Mouse (Mus musculus) E14TG2a.4 (cell line): ENCODE measurements around the gene Slc38a10.

Experiments
- H3K27me3 ChIP-seq: 2 replicates; pipeline ENCODE4 v1.6.1; 2014; ENCODE audit warnings: low read length, control low read depth; ENCODE audit not compliant: insufficient read depth
- H3K36me3 ChIP-seq: 2 replicates; pipeline ENCODE4 v1.6.1; 2014; ENCODE audit warnings: low read length, control low read depth; ENCODE audit not compliant: insufficient read depth
- H3K4me1 ChIP-seq: replicated peaks from 2 replicates; pipeline ENCODE4 v1.6.1; 2014; ENCODE audit warnings: low read depth, low read length, control low read depth
- H3K4me3 ChIP-seq: replicated peaks from 2 replicates; pipeline ENCODE4 v1.5.1; 2014; ENCODE audit warnings: mild to moderate bottlenecking, low read length
- H3K9me3 ChIP-seq: 2 replicates; pipeline ENCODE4 v1.6.1; 2014; ENCODE audit warnings: low read length, control low read depth
- CTCF ChIP-seq: conservative IDR thresholded peaks from 2 replicates; pipeline ENCODE4 v1.5.1; 2014; ENCODE audit warnings: low read length
- NANOG ChIP-seq: IDR thresholded peaks from 2 replicates; pipeline ENCODE4 v1.6.1; 2014; ENCODE audit warnings: borderline replicate concordance, low read length, mixed read lengths
- POU5F1 ChIP-seq: IDR thresholded peaks from 2 replicates; pipeline ENCODE4 v1.6.1; 2014; ENCODE audit warnings: low read length, borderline replicate concordance

The Slc38a10 gene

DNA sequence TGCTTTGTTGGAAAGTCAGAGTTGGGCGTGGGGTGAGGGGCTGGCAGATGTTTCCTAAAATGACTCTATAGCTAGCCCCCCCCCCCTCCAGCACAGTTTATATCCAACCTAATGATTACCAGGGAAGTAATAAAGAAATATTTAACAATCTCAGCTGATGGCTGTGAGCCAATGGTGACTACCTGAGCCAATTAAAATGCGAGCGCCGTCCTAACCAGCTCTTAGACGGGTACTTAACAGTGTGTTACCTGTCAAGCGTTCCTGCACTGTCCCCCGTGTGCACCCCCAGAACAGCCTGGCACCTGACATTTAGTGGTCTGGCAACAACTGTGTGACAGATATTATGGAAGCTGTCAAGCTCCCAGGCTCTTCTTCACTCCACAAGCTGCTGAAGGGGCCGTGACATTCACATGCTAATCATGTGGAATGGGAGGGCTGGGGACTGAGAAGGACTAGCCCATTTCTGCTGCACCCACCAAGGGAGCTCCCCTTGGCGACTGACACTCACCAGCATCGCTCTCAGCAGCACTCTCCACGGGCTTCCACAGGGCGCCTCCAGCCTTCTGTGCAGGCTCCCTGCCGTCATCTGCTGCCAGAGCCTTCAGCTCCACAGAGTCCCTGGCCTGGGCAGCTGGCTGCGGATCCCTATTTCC, 41.5 kb downstream of the Slc38a10 start:
- TF ChIP-seq CTCF (no peak), NANOG (no peak), POU5F1 (no peak)
- Histone ChIP-seq H3K4me3 (peak overlapping the region; percentile 29), H3K27me3 (no peaks in the 10 kb centered on the region), H3K9me3 (no peaks in the 10 kb centered on the region), H3K4me1 (peaks cover 75% of the 10 kb centered on the region), H3K36me3 (peaks cover 97% of the 10 kb centered on the region)

DNA sequence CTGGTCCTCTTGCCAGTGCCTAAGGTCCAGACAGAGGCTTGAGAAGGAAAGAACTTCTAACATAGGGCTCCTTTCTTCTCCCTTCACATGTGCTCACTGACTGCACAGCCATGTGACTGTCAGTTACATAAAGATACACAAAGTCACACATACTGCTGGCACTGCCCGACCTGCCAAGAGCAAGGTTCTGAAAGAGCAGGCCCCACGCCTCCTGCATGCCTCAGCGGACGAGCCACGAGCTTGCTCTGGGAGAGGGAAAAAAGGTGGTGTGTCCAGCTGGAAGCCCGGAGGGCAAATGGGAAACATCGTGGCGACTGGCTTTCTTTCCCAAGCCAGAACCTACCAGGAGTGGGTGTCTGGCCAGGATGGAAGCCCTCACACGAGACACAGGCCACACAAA, 43.4 kb downstream of the Slc38a10 start:
- Histone ChIP-seq H3K4me3 (no peak overlapping the region), H3K27me3 (no peaks in the 10 kb centered on the region), H3K4me1 (peaks cover 83% of the 10 kb centered on the region), H3K36me3 (peaks cover 96% of the 10 kb centered on the region), H3K9me3 (no peaks in the 10 kb centered on the region)
- TF ChIP-seq POU5F1 (no peak), CTCF (no peak), NANOG (no peak)

DNA sequence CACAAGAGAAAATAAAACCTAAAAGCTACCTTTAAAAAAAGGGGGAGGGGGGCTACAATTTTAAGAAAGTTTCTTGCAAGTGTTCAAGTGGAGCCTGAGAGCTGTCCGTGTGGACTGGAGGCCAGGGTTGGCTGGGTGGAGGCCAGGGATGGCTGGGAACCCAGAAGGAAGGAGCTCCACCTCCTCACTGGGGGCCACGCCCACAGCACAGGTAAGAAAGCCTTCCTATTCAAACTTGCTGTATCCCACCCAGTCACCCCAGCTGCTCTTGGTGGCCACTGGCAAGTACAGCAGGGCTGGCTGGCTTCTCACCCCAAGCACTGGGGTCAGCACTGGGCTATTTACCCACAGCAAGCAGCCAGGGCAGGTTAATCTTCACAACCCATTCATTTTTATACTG, 44.1 kb downstream of the Slc38a10 start:
- no peaks in the 10 kb centered on the region for H3K27me3 ChIP-seq
- no peaks in the 10 kb centered on the region for H3K9me3 ChIP-seq
- TF ChIP-seq CTCF (no peak), NANOG (no peak), POU5F1 (no peak)
- H3K4me1 ChIP-seq: peaks cover 80% of the 10 kb centered on the region
- no peak overlapping the region for H3K4me3 ChIP-seq
- peaks cover 94% of the 10 kb centered on the region for H3K36me3 ChIP-seq

DNA sequence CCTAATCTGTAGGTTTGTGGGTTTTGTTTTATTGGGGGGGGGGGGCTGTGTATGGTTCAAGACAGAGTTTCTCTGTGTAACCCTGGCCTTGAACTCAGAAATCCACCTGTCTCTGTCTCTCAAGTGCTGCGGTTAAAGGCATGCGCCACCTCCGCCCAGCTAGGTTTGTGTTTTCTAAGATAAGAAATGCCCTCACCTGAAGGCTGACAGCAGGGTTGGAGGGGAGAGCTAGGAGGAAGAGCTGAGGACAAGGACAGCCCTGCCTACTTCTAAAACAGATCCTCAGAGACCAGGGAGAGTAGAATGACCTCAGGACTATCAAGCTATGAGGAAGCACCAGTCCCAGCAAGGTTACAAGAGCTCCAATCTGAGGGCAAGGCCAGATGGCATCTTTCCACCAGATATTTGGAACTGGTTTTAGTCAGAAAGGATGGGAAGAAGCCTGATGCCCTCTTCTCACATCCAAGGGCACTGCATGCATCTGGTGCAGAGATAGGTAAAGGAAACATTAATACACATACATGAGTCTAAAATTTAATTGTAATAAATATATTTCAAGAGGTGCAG, 47.6 kb downstream of the Slc38a10 start:
- Histone ChIP-seq H3K27me3 (no peaks in the 10 kb centered on the region), H3K9me3 (no peaks in the 10 kb centered on the region), H3K4me3 (no peak overlapping the region), H3K4me1 (peaks cover 72% of the 10 kb centered on the region), H3K36me3 (peaks cover 76% of the 10 kb centered on the region)
- no peak for TF ChIP-seq POU5F1
- no peak for TF ChIP-seq NANOG
- TF ChIP-seq CTCF: no peak

DNA sequence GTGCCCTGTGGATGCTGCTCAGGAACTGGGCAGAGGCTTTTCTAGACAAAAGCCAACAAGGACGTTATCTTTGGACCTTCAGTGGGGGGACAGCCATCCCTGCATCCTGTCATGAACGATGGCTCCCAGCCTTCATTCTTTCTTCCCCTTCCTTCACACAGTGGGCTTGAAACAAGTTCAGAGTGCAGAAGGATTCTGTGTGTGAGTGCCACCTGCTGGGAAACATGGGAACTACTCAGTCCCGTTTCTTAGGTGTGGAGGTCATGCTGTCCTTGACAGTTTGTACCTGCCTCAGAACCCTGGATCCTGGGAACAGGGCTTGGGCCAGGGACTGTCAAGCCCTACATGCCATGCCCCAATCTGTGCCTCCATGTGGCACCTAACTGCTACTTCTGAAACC, 50.1 kb downstream of the Slc38a10 start:
- Histone ChIP-seq H3K36me3 (peaks cover 65% of the 10 kb centered on the region), H3K9me3 (no peaks in the 10 kb centered on the region), H3K4me3 (no peak overlapping the region), H3K27me3 (no peaks in the 10 kb centered on the region), H3K4me1 (peaks cover 70% of the 10 kb centered on the region)
- TF ChIP-seq NANOG (no peak), CTCF (peak; percentile 77), POU5F1 (no peak)

DNA sequence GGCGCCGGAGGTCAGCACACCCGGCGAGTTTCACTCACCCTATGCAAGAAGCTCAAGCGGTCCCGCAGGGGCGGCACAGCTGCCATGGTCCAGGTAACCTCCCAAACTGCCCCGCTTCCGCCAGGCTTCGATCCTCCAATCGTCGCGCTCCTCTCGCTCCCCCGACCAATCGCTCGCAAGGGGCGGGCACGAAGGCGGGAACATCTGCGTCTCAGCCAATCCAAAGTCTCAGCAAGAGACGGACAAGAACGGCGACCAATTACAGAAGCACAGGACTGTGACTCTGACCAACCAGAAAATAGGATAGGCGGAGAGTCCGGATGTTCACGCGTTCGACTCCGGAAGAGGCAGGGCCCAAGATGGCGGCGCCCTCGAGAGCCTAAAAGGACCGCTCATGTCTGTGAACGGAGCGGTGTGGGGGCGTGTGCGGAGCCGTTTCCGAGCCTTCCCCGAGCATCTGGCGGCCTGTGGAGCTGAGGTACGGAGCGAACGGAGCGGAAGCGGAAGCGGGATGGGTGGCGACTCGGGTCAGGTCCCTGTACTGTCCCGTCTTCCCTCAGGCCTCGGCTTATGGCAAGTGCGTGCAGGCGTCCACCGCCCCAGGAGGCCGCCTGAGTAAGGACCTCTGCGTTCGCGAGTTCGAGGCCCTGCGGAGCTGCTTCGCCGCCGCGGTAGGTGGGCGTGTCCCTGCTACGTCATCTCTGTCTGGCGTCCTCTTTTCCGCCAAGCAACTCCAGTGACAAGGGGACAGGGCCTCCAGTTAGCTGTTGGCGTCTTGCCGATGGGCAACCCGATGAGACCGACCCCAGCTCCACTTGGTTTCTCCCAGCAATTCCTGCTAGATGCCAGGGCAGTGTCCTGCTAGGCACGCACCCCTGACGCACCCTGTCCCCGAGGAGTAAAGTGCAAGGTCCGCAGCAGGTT, 52.3 kb downstream of the Slc38a10 start, which contains the start of the genes Tepsin and Ndufaf8:
Tepsin (minus strand) TSS at position 144 of the 924 bp plus-strand sequence.
Ndufaf8 (plus strand) TSS at position 341 of the 924 bp plus-strand sequence.
- no peaks in the 10 kb centered on the region for H3K9me3 ChIP-seq

DNA sequence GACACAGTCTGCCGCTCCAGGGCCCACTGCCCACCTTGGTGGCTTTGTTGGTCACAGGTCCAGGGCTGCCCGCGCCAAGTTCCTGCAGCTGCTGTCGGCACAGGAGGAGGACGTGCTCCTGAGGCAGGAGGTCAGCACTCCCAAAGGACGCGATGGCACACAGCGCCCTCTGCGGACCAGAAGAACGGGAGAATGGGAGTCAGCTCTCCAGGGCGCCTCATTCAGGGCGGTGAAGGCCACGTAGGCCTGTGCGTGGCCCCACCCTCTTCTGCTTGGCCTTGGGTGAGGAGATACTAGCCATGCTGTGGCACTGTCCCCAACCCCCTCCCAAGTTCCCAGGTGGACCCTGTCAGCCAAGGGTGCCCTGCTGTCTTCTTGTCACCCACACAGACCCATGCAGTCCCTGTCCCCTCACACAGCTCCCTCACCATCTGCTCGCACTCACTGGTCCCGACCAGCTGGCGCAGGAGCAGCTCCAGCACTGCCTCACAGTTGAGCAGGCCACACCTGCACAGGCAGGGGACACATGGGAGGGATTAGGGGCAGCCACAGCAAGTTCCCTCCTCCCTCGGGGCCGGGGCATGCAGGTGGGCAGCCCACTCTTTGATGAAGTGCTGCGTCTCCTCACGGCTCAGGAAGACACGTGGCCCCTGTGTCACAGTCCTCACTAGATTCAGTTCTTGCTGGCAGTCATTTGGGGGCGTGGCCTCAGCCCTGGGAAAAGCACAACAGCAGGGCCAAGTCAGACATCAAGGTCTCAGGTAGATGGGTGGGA, 58.1 kb downstream of the Slc38a10 start:
- Histone ChIP-seq H3K4me1 (peaks cover 77% of the 10 kb centered on the region), H3K36me3 (peaks cover 71% of the 10 kb centered on the region), H3K27me3 (no peaks in the 10 kb centered on the region), H3K9me3 (no peaks in the 10 kb centered on the region), H3K4me3 (peak overlapping the region; percentile 30)
- TF ChIP-seq NANOG: no peak
- no peak for TF ChIP-seq POU5F1
- no peak for TF ChIP-seq CTCF

More for the DNA sequence above, 52.3 kb downstream of the Slc38a10 start, which contains the start of the genes Tepsin and Ndufaf8:
- peaks cover 65% of the 10 kb centered on the region for H3K36me3 ChIP-seq
- TF ChIP-seq NANOG (no peak), POU5F1 (no peak), CTCF (no peak)
- peak within 1 kb of the TSS; percentile 98 for H3K4me3 ChIP-seq
- no peaks in the 10 kb centered on the region for H3K27me3 ChIP-seq
- peaks cover 64% of the 10 kb centered on the region for H3K4me1 ChIP-seq

DNA sequence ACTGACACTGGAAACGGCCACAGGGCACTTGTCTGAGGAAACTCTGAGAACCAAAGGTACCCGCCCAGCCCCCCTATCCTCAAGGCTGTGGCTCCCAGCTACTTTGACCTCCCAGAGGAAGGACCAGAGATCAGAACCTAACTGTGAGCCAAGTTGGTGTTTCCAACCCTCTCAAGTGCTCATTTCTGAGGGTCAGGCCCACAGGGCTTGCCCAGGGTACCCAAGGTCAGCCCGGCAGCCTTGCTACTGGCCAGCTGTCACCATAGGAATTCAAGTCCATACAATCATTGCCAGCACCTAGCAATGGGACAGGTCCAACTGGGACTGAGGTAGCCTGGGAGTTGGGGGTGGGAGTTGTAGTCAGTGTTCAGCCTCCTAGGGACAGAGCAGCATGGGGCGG, 60.5 kb downstream of the Slc38a10 start:
- H3K36me3 ChIP-seq: peaks cover 53% of the 10 kb centered on the region
- no peaks in the 10 kb centered on the region for H3K9me3 ChIP-seq
- TF ChIP-seq POU5F1: no peak
- no peak for TF ChIP-seq NANOG
- TF ChIP-seq CTCF: no peak
- 0 out of 2 replicates have a peak overlapping the region, but pooled peaks have one; percentile 7 for H3K4me3 ChIP-seq
- no peaks in the 10 kb centered on the region for H3K27me3 ChIP-seq
- peaks cover 68% of the 10 kb centered on the region for H3K4me1 ChIP-seq
